Mouse (Mus musculus) cerebellum, adult 8-10 months (tissue): ENCODE measurements at regions not wholly inside any gene's neighbourhood (a gene's known extent, or its start where the extent isn't known, plus 50 kb on each side); places are given as distances from the start of the nearest gene placed in this dataset.

Experiments
- DNase-seq: peaks from one replicate; pipeline ENCODE4 v3.0.0; 2022

- DNase-seq = no peak
Observed at GRCm38 (mm10) chr2:57424879-57425278, 187.4 kb downstream of the Gpd2 start.

GRCm38 (mm10) chr2:57425439-57425838, 188.0 kb downstream of the Gpd2 start:
- no peak for DNase-seq

GRCm38 (mm10) chr2:57450996-57451770, 213.7 kb downstream of the Gpd2 start:
- no peak for DNase-seq

GRCm38 (mm10) chr2:57453896-57454679, 216.7 kb downstream of the Gpd2 start:
- DNase-seq = no peak

- DNase-seq = no peak
Observed at GRCm38 (mm10) chr2:57459901-57460300, 222.5 kb downstream of the Gpd2 start.

- no peak for DNase-seq
Observed at GRCm38 (mm10) chr2:57473873-57474272, 236.4 kb downstream of the Gpd2 start.

- DNase-seq = no peak
Observed at GRCm38 (mm10) chr2:57492116-57492515, 254.7 kb downstream of the Gpd2 start.

GRCm38 (mm10) chr2:57492914-57493621, 255.6 kb downstream of the Gpd2 start:
- no peak for DNase-seq

- no peak for DNase-seq
Observed at GRCm38 (mm10) chr2:57496315-57496954, 259.0 kb downstream of the Gpd2 start.

- no peak for DNase-seq
Observed at GRCm38 (mm10) chr2:57497933-57498332, 260.5 kb downstream of the Gpd2 start.

- DNase-seq = no peak
Observed at GRCm38 (mm10) chr2:57504678-57505077, 267.2 kb downstream of the Gpd2 start.

GRCm38 (mm10) chr2:57522465-57522864, 285.0 kb downstream of the Gpd2 start:
- DNase-seq = no peak

- DNase-seq = no peak
Observed at GRCm38 (mm10) chr2:57522983-57523382, 285.5 kb downstream of the Gpd2 start.

- DNase-seq = no peak
Observed at GRCm38 (mm10) chr2:57527966-57528365, 290.5 kb downstream of the Gpd2 start.

GRCm38 (mm10) chr2:57539842-57540241, 302.4 kb downstream of the Gpd2 start:
- DNase-seq = no peak

GRCm38 (mm10) chr2:57565258-57565657, 327.8 kb downstream of the Gpd2 start:
- DNase-seq = no peak

- no peak for DNase-seq
Observed at GRCm38 (mm10) chr2:57566103-57566502, 328.7 kb downstream of the Gpd2 start.

GRCm38 (mm10) chr2:57567183-57567582, 329.7 kb downstream of the Gpd2 start:
- DNase-seq = no peak

GRCm38 (mm10) chr2:57587065-57587464, 349.6 kb downstream of the Gpd2 start:
- DNase-seq = no peak

GRCm38 (mm10) chr2:57593558-57593957, 356.1 kb downstream of the Gpd2 start:
- DNase-seq = no peak

- no peak for DNase-seq
Observed at GRCm38 (mm10) chr2:57597694-57598358, 360.4 kb downstream of the Gpd2 start.

GRCm38 (mm10) chr2:57611599-57611998, 374.2 kb downstream of the Gpd2 start:
- DNase-seq = no peak
